Mouse (Mus musculus) natural killer cell, adult 2 months (primary cell): ENCODE measurements around the gene Chst5.
"Not testable (repeated sequence)": the region's sequence is repeated elsewhere in the genome, so short reads cannot be mapped to it uniquely, and the experiment has no call there.

ENCODE experiments used
- DNase-seq, 2 experiments: peaks; one replicate each; pipeline ENCODE4 v3.0.0; 2022; ENCODE audit warnings: low spot score in 2 of 2

The Chst5 gene

DNA sequence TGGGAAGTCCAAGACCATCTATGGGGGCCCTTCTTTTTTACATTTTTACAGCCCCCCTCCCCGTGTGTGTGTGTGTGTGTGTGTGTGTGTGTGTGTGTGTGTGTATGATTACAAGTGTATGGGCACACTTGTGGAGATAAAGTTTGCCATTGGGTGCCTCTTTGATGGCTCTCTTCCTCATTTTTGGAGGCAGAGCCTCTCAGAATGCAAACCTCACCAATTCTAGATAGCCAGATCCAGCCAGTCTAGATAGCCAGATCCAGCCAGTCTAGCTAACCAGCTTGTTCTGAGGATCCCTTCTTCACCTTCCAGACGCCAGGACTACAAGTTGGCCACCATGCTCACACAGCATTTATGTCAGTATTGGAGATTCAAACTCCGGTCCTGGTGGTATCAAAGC, 39.0 kb downstream of the Chst5 start:
- DNase-seq: no peak

DNA sequence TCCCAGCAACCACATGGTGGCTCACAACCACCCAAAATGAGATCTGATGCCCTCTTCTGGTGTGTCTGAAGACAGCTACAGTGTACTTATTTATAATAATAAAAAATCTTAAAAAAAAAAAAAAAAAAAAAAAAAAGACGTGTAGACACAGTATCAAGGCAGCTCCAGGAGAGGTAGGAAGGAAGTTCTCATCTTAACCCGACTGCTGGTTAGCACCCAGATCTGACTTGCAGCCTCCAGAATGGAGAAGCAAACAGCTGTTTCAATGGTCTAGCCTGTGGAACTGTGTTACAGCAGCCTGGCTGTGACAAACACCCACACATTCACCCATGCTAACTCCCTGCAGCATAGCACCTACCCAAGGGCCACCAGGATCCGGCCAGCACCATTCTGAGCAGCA, 39.9 kb downstream of the Chst5 start:
- no peak for DNase-seq

DNA sequence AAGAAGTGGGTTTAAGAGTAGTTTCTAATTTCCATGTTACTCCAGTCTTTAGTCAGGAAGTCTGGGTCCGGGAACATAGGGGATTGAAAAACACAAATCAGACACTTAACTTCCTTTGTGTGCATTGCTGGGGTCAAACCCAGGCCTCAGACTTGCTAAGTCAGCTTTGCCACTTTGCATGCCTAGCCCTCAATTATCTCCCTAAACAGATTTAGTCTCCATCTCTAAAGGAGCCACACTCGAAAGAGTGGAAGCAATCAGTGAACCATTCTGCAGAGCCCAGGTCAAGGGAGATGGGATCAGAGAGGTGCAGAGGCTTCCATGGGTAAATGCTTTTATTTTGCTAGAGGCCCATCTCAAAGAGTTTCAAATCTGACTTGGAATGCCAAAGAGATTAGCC, 41.6 kb downstream of the Chst5 start:
- no peak for DNase-seq

DNA sequence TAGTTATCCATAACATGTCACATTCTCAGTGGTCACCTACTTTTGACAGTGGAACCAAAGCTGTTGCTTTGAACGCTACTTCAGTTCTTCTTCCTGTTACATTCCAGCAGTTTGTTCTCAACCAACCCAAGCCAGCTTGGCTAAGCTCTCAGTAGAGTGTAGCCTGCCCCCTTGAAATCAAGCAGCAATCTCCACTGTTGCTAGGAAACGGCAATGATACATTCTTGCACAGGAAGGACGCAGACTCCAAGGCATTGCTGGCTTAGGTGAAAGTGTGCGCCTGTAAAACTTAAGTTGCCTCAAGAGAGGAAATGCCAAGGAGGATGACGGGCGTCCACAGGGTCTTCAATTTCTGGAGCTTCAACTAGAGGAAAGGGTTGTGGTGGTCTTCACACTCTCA, 44.4 kb downstream of the Chst5 start:
- DNase-seq: no peak

DNA sequence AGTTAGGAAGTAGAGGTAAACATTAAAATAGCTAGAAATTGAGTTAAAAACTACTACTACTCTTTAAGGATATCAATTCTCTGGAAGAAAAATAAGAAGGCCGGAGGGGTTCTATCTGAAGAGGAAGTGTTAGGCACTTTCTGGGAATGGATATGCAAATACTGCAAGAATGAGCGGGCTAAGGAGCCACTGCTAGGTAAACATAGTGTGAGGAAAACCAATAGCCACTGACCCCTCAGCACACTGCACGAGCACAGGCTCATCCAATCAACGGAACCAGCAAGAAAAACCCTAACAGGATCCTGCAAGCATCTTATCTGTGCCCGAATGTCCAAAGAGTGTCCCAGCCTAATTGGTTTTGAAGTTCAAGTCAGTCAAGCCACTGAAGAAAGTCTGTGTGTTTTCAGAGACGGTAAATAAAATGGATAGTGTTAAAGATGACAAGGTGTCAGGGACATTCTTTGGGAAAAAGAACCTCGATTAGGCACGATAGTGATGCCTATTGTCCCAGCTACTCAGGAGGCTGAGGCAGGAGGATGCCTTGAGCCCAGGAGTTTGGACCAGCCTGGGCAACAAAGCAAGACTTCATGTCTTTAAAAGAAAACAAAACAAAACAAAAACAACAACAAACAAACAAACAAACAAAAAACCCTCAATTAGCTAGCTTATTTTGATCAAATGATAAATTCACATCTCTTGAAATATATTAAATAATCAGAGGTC, 45.0 kb downstream of the Chst5 start:
- DNase-seq: no peak

DNA sequence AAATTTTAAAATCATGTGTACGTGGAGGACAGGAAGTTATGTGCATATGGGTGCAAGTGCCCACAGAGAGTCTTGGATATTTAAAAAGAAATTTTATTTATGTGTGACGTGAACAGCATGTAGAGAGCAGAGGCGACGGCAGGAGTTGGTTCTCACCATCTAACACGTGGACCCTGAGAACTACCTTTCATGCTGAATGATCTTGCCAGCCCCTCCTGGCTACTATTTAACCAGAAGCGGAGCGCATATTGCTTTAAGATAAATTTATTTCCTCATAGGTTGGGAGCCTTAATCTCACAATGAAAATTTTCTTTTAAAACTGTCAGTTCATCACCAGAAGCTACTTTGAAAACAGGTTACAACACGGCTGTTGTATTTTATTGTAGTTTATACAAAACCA, 45.6 kb downstream of the Chst5 start:
- no peak for DNase-seq

DNA sequence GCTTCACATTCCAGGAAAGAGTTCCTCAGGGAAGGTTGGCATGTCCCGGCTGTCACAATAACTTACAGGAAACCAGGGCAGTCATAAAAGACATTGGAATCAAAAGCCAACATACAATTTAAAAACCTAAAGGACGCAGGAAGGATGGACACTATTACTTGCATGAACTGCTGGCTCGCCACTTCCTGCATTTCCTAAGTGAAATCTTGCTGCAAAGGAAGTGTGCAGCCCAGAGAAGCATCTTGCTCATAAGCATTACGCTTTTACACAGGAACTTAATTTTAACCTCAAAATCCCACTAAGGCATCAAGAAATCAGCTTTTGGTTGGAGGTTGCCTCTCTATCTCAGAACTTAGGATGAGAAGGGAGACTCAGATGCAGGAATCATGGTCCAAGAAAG, 47.0 kb downstream of the Chst5 start:
- no peak for DNase-seq

DNA sequence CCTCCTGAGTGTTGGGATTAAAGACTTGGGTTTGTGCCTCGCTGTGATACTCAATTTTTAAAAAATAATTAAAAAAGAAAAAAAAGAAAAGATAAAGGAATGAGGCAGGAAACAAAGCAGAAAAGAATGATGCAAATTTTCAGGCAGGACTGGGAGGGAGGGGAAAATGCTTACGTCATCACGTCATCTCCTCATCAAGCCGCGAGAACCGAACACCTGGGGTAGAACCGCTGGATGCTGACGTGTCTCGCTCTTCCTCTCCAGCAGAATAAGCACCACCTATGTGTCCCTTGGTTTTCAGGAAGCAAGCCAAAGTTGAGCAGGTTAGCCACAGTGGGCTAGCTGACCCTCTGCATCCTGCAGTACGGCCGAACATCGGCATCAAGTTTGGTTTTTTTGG, 54.3 kb downstream of the Chst5 start:
- DNase-seq: no peak

DNA sequence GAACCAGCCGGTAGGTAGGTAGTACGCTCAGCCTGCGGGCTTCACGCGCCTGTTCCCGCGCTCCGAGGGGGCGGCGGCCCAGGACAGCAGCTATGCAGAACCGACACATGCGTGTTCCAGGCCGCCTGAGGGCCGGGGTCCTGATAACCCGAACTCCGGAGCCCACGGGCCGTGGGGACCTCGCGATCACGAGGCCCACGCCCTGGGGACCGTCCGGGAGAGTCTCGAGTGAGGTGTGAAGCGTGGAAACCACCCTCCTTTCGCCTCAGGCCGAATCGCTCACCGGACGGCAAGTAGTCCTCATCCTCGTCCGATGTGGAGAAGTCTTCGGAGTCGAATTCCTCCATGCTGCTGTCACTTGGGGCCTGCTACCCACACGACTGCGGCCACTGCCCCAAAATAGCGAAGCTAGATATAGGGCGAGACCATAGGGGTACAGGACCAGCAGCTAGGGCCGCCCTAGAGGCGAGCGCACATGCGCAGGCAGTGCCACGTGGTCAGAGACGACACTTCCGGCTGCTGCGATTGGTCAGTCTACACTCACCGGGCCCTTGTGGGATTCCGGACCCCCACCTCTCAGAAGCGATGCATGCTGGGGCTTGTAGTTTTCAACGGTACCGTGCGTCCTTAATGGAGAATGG, 56.3 kb downstream of the Chst5 start, which contains the start of gene Cfdp1:
TSS of gene Cfdp1 (minus strand) at position 431 of the 641 bp plus-strand sequence.
- peak; percentile 95 for DNase-seq

DNA sequence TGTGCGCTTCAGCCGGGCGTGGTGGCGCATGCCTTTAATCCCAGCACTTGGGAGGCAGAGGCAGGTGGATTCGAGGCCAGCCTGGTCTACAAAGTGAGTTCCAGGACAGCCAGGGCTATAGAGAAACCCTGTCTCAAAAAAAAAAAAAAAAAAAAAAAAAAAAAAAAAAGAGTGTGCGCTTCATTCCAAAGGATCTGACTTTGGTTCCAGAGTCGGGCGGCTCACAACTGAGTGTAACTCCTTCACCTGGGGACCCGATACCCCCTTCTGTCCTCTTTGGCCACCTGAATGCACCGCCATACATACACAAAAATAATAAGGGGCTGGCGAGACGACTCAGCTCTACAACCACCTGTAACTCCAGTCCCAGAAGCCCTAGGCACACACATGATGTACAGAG, 57.0 kb downstream of the Chst5 start:
- not testable (repeated sequence) for DNase-seq

DNA sequence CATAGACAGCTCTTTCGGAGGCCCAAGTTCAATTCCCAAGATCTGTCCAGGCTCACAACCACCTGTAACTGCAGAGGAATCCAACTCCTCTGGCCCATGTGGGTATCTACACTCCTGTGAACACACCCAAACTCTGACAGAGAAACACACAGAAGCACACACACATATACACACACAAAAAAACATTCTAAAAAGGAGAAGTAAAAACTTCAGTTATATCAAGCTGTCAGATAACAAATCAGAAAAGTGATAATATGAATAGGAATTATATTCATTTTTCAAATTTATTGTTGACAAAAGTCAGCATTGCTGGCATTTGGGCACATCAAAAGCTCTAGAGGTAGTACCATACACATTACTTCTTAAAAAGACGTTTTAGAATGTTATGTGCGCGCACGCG, 63.5 kb downstream of the Chst5 start:
- no peak for DNase-seq
